Mouse (Mus musculus) kidney, adult 18-20 months (tissue): ENCODE measurements around the gene Hist2h2aa2.

Experiments used
- DNase-seq: peaks from one replicate; pipeline ENCODE4 v3.0.0; 2021

The Hist2h2aa2 gene

GRCm38 (mm10) chr3:96196437-96197128, 43.5 kb downstream of the Hist2h2aa2 start:
- DNase-seq, result no peak

- no peak for DNase-seq
Observed at GRCm38 (mm10) chr3:96195616-96196313, 44.3 kb downstream of the Hist2h2aa2 start.

- no peak for DNase-seq
Observed at GRCm38 (mm10) chr3:96194966-96195365, 45.1 kb downstream of the Hist2h2aa2 start.

- DNase-seq, result no peak
Observed at GRCm38 (mm10) chr3:96192977-96193376, 47.1 kb downstream of the Hist2h2aa2 start.
